Mouse (Mus musculus): ENCODE results near the gene Tubgcp4. TPM values are rescaled to one million over a fixed set of nuclear protein-coding genes. Genes with fewer than 3 reads are reported as not detected.
"Not testable (repeated sequence)": the region's sequence is repeated elsewhere in the genome, so short reads cannot be mapped to it uniquely, and the experiment has no call there.

The Tubgcp4 gene
- 60.7 and 65.1 TPM in 2 replicates for polyA plus RNA-seq (2014; fragmentation: Nextera tagmentation; extraction: Ambion mirVana)

- WGBS, result under 1% methylated on average over 38 of the region's 38 CpGs
- peak; percentile 62 for ATAC-seq (replicated peaks; ENCODE audit: insufficient number of reproducible peaks, low FRiP score, low TSS enrichment, low read depth)
- no peaks in the 10 kb centered on the region for H3K9me3 ChIP-seq (replicated peaks; ENCODE audit: control insufficient read depth, low read length)
- H3K4me3 ChIP-seq (ENCODE audit: low read depth, low read length), result peak within 1 kb of the TSS; percentile 86
- H3K4me1 ChIP-seq (ENCODE audit: control insufficient read depth, insufficient read depth, low read length), result no peaks in the 10 kb centered on the region
- H3K27me3 ChIP-seq (ENCODE audit: control insufficient read depth, insufficient read depth, low read length), result no peaks in the 10 kb centered on the region
- 0 out of 2 replicates have a peak, but pooled peaks cover 5% of the 10 kb centered on the region for H3K36me3 ChIP-seq (replicated peaks; ENCODE audit: control insufficient read depth, insufficient read depth, low read depth, low read length)
- H3K9ac ChIP-seq (replicated peaks; ENCODE audit: low read length), result peak within 1 kb of the TSS; percentile 88
- peak within 1 kb of the TSS; percentile 42 for H3K27ac ChIP-seq (replicated peaks; ENCODE audit: low read depth, low read length)
- H3K4me2 ChIP-seq (ENCODE audit: low read depth, low read length), result peak within 1 kb of the TSS; percentile 56
- DNase-seq (ENCODE audit: low spot score), result peak; percentile 45
These were observed at the start of gene Tubgcp4 for GRCm38 (mm10) chr2:121170481-121170971. Gene Tubgcp4 (plus strand): TSS chr2:121170654.

GRCm38 (mm10) chr2:121126302-121126701, 44.2 kb upstream of the Tubgcp4 start:
- ATAC-seq (replicated peaks; ENCODE audit: insufficient number of reproducible peaks, low FRiP score, low TSS enrichment, low read depth); H3K9me3 ChIP-seq (replicated peaks; ENCODE audit: control insufficient read depth, low read length); H3K4me3 ChIP-seq (ENCODE audit: low read depth, low read length); H3K36me3 ChIP-seq (replicated peaks; ENCODE audit: control insufficient read depth, insufficient read depth, low read depth, low read length); DNase-seq (ENCODE audit: low spot score); H3K27ac ChIP-seq (replicated peaks; ENCODE audit: low read depth, low read length); H3K9ac ChIP-seq (replicated peaks; ENCODE audit: low read length); H3K4me1 ChIP-seq (ENCODE audit: control insufficient read depth, insufficient read depth, low read length); H3K27me3 ChIP-seq (ENCODE audit: control insufficient read depth, insufficient read depth, low read length); H3K4me2 ChIP-seq (ENCODE audit: low read depth, low read length): not testable (repeated sequence)
- WGBS, result 91% methylated on average over 5 of the region's 5 CpGs

DNA sequence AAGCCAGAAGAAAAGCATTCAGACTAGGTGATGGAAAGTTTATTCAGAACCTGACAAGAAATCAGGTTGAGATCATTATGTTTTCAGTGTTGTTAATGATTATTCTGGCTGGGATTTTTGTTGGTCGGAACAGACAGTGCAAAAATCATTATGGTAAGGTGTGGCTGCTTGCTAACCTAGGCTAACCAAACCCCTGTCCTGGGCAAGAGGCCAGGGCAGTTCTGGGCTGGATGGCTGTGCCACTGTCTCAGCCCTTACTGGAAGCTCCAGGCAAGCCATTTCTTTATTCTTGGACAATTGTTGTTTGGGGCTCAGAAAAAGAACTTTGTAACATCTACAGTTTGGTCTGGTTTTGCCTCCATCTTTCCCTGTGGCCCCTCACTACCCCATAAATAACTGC, 42.9 kb upstream of the Tubgcp4 start:
- DNase-seq (ENCODE audit: low spot score) (no peak), ATAC-seq (replicated peaks; ENCODE audit: insufficient number of reproducible peaks, low FRiP score, low TSS enrichment, low read depth) (no peak)
- no peaks in the 10 kb centered on the region for H3K36me3 ChIP-seq (replicated peaks; ENCODE audit: control insufficient read depth, insufficient read depth, low read depth, low read length)
- no peak overlapping the region for H3K27ac ChIP-seq (replicated peaks; ENCODE audit: low read depth, low read length)
- no peaks in the 10 kb centered on the region for H3K27me3 ChIP-seq (ENCODE audit: control insufficient read depth, insufficient read depth, low read length)
- no peaks in the 10 kb centered on the region for H3K4me1 ChIP-seq (ENCODE audit: control insufficient read depth, insufficient read depth, low read length)
- no peak overlapping the region for H3K9ac ChIP-seq (replicated peaks; ENCODE audit: low read length)
- H3K4me3 ChIP-seq (ENCODE audit: low read depth, low read length), result no peak overlapping the region
- H3K4me2 ChIP-seq (ENCODE audit: low read depth, low read length), result no peak overlapping the region
- no peaks in the 10 kb centered on the region for H3K9me3 ChIP-seq (replicated peaks; ENCODE audit: control insufficient read depth, low read length)
- 79% methylated on average over 1 of the region's 1 CpGs for WGBS

DNA sequence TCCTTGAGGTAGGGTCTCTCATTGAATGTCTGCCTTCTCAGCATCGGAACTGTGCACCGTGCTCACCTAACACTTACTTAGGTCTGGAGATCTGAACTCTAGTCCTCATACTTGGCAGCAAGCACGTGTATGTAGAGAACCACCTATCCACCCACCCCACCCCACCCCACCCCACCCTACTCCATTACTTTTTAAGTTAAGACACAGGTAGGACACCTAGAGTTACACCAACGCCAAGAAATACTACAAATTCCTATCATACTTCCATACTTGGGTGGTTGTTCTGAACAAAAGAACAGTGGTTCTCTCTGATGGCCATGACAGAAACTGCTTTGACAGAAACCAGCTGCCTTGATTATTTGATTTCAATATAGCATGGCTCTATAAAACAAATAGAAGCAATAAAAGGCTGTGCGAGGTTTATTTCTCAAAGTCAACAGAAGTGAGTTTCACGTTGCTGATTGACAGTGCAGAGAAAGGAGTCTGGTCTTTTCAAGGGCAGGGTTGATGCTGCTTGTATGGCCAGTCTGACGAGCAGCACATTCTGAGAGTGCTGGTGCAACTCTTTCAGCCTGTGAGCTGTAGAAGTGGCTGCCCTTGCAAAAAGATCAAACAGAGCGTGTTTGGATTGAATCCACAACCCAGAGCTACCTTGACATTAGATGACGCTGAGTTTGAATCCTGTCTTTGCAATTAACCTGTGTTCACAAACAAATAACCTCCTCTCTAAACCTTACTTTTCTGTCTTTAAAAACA, 41.4 kb upstream of the Tubgcp4 start:
- ATAC-seq (replicated peaks; ENCODE audit: insufficient number of reproducible peaks, low FRiP score, low TSS enrichment, low read depth) (no peak), DNase-seq (ENCODE audit: low spot score) (no peak)
- no peak overlapping the region for H3K4me3 ChIP-seq (ENCODE audit: low read depth, low read length)
- 77% methylated on average over 9 of the region's 9 CpGs for WGBS
- H3K9ac ChIP-seq (replicated peaks; ENCODE audit: low read length), result no peak overlapping the region
- H3K27me3 ChIP-seq (ENCODE audit: control insufficient read depth, insufficient read depth, low read length), result no peaks in the 10 kb centered on the region
- no peak overlapping the region for H3K27ac ChIP-seq (replicated peaks; ENCODE audit: low read depth, low read length)
- no peaks in the 10 kb centered on the region for H3K4me1 ChIP-seq (ENCODE audit: control insufficient read depth, insufficient read depth, low read length)
- no peaks in the 10 kb centered on the region for H3K36me3 ChIP-seq (replicated peaks; ENCODE audit: control insufficient read depth, insufficient read depth, low read depth, low read length)
- H3K4me2 ChIP-seq (ENCODE audit: low read depth, low read length), result no peak overlapping the region
- no peaks in the 10 kb centered on the region for H3K9me3 ChIP-seq (replicated peaks; ENCODE audit: control insufficient read depth, low read length)

GRCm38 (mm10) chr2:121132822-121133221, 37.6 kb upstream of the Tubgcp4 start:
- Histone ChIP-seq H3K4me2 (ENCODE audit: low read depth, low read length) (no peak overlapping the region), H3K27me3 (ENCODE audit: control insufficient read depth, insufficient read depth, low read length) (no peaks in the 10 kb centered on the region), H3K27ac (replicated peaks; ENCODE audit: low read depth, low read length) (no peak overlapping the region), H3K4me1 (ENCODE audit: control insufficient read depth, insufficient read depth, low read length) (no peaks in the 10 kb centered on the region), H3K4me3 (ENCODE audit: low read depth, low read length) (no peak overlapping the region), H3K9me3 (replicated peaks; ENCODE audit: control insufficient read depth, low read length) (no peaks in the 10 kb centered on the region), H3K36me3 (replicated peaks; ENCODE audit: control insufficient read depth, insufficient read depth, low read depth, low read length) (no peaks in the 10 kb centered on the region), H3K9ac (replicated peaks; ENCODE audit: low read length) (no peak overlapping the region)
- DNase-seq (ENCODE audit: low spot score) (no peak), ATAC-seq (replicated peaks; ENCODE audit: insufficient number of reproducible peaks, low FRiP score, low TSS enrichment, low read depth) (no peak)
- WGBS, result 83% methylated on average over 1 of the region's 1 CpGs

DNA sequence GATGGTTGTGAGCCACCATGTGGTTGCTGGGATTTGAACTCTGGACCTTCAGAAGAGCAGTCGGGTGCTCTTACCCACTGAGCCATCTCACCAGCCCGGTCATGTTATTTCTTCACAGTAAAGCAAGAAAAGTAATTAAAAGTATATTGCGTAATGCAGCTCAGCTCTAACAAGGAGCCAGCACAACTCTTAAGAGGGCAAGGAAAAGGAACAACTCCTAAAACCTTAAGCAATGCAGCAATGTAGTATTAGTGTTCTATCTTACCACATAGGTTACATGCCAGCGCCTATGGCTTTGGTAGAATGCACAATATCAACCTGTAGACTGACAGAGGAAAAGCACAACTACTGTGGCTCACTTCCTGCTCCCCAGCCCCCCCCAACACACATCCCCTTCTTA, 33.1 kb upstream of the Tubgcp4 start:
- Histone ChIP-seq H3K9ac (replicated peaks; ENCODE audit: low read length) (no peak overlapping the region), H3K27me3 (ENCODE audit: control insufficient read depth, insufficient read depth, low read length) (no peaks in the 10 kb centered on the region), H3K9me3 (replicated peaks; ENCODE audit: control insufficient read depth, low read length) (no peaks in the 10 kb centered on the region; the same call in 1 of the 2 replicates), H3K36me3 (replicated peaks; ENCODE audit: control insufficient read depth, insufficient read depth, low read depth, low read length) (peaks cover 7% of the 10 kb centered on the region), H3K4me3 (ENCODE audit: low read depth, low read length) (no peak overlapping the region), H3K4me1 (ENCODE audit: control insufficient read depth, insufficient read depth, low read length) (peaks cover 3% of the 10 kb centered on the region), H3K27ac (replicated peaks; ENCODE audit: low read depth, low read length) (no peak overlapping the region), H3K4me2 (ENCODE audit: low read depth, low read length) (no peak overlapping the region)
- ATAC-seq (replicated peaks; ENCODE audit: insufficient number of reproducible peaks, low FRiP score, low TSS enrichment, low read depth), result no peak
- no peak for DNase-seq (ENCODE audit: low spot score)
- 96% methylated on average over 4 of the region's 4 CpGs for WGBS

GRCm38 (mm10) chr2:121139266-121140017, 31.0 kb upstream of the Tubgcp4 start:
- Histone ChIP-seq H3K27me3 (ENCODE audit: control insufficient read depth, insufficient read depth, low read length) (no peaks in the 10 kb centered on the region), H3K4me1 (ENCODE audit: control insufficient read depth, insufficient read depth, low read length) (peaks cover 3% of the 10 kb centered on the region), H3K4me3 (ENCODE audit: low read depth, low read length) (peak overlapping the region; percentile 56), H3K4me2 (ENCODE audit: low read depth, low read length) (peak overlapping the region; percentile 89), H3K9ac (replicated peaks; ENCODE audit: low read length) (peak overlapping the region; percentile 91), H3K36me3 (replicated peaks; ENCODE audit: control insufficient read depth, insufficient read depth, low read depth, low read length) (peaks cover 7% of the 10 kb centered on the region), H3K27ac (replicated peaks; ENCODE audit: low read depth, low read length) (peak overlapping the region; percentile 97), H3K9me3 (replicated peaks; ENCODE audit: control insufficient read depth, low read length) (no peaks in the 10 kb centered on the region; the same call in 1 of the 2 replicates)
- no peak for DNase-seq (ENCODE audit: low spot score)
- 56% methylated on average over 29 of the region's 29 CpGs for WGBS
- ATAC-seq (replicated peaks; ENCODE audit: insufficient number of reproducible peaks, low FRiP score, low TSS enrichment, low read depth), result peak; percentile 22; the same call in 1 of the 2 replicates
